Mouse (Mus musculus): ENCODE results near the gene Pla2g16. TPM values are rescaled to one million over a fixed set of nuclear protein-coding genes. Genes with fewer than 3 reads are reported as not detected.

Pla2g16 gene
- polyA plus RNA-seq, 1 experiment, result 24.9 TPM

DNA sequence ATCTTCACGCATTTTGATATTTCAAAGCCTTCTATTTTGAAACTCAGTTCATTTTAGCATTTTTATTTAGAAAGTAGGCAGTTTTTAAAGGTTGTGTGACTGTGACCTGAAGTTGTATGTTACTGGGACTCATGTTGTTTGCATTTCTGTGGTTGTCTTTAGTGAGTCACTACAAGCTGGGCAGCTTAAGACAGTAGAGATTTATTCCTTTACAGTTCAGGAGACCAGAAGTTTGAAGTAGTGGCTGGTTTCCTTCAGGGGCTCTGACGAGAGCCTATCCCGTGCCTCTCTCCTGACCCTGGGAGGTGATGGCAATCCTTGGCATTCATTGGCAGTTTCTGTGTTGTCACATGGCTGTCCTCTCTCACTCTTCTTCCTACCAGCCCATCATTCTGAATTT is 32.4 kb upstream of the Pla2g16 start:
- peaks cover 11% of the 10 kb centered on the region for H3K36me3 ChIP-seq (ENCODE audit: control insufficient read depth, insufficient read depth, low read length)
- no peaks in the 10 kb centered on the region for H3K27me3 ChIP-seq (replicated peaks; ENCODE audit: control insufficient read depth, insufficient read depth, low read length)
- 69% methylated on average over 3 of the region's 3 CpGs for whole genome bisulfite sequencing
- no peak for DNase-seq
- no peak overlapping the region for H3K27ac ChIP-seq (ENCODE audit: insufficient read depth, low read depth, low read length)
- H3K4me1 ChIP-seq (ENCODE audit: control insufficient read depth, insufficient read depth, low read length), result no peaks in the 10 kb centered on the region
- no peak overlapping the region for H3K4me3 ChIP-seq (ENCODE audit: insufficient read depth, low read depth, low read length)
- TF ChIP-seq CTCF (conservative IDR thresholded peaks at IDR 0.05; ENCODE audit: insufficient read depth, insufficient read length, low read depth, low read length) (no peak), POLR2A (IDR thresholded peaks at IDR 0.05; ENCODE audit: low read depth, low read length) (no peak)

DNA sequence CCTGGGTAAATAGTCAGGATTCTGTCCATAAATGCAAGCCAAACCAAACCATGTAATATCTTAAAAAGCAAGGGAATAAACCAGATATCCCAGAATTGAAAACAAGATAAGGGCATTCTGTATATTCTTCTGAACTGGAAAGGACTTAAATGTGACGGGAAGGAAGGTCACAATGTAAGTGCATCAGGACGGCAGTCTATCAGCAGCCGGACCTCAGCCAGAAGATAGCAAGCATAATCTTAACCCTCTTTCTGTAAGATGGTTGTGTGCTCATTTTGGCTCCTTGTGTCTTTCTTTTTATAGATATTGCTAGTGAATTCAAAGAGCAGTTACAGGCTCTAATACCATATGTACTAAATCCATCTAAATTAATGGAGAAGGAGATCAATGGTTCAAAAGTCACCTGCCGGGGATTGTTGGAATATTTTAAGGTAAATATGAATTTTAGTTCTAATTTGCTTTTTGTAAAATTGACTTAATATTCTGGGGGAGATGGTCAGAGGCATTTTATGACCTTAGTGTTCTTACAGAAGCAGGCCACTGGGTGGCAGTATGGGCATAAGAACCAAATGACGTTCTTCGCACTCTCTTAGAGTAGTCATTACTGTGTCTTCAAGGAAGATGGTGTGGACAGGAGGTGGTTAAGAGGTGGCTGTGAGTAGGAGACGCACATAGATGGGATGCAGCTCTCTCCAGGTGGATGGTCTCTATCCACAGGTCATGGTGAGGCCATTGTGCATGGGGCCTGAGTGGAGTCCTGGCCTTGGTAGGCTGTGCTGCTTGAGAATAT is 28.4 kb upstream of the Pla2g16 start:
- Histone ChIP-seq H3K27ac (ENCODE audit: insufficient read depth, low read depth, low read length) (no peak overlapping the region), H3K4me1 (ENCODE audit: control insufficient read depth, insufficient read depth, low read length) (no peaks in the 10 kb centered on the region), H3K36me3 (ENCODE audit: control insufficient read depth, insufficient read depth, low read length) (peaks cover 10% of the 10 kb centered on the region), H3K27me3 (replicated peaks; ENCODE audit: control insufficient read depth, insufficient read depth, low read length) (no peaks in the 10 kb centered on the region), H3K4me3 (ENCODE audit: insufficient read depth, low read depth, low read length) (no peak overlapping the region)
- WGBS, result 53% methylated on average over 7 of the region's 7 CpGs
- TF ChIP-seq CTCF (conservative IDR thresholded peaks at IDR 0.05; ENCODE audit: insufficient read depth, insufficient read length, low read depth, low read length) (peak; percentile 43), POLR2A (IDR thresholded peaks at IDR 0.05; ENCODE audit: low read depth, low read length) (no peak)
- peak; percentile 48 for DNase-seq

DNA sequence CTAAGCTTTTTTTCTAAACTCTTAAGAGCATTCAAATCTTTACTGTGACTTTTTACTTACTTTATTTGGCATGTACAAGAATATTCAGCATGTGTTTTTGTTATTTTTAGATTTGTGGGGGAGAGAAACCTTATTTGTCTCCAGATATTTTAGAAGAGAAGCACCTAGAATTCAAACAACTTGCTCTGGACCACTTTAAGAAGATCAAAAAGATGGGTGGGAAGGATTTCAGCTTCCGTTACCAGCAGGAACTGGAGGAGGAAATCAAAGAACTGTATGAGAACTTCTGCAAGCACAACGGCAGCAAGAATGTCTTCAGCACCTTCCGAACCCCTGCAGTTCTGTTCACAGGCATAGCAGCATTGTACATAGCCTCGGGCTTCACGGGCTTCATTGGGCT is 25.4 kb upstream of the Pla2g16 start:
- 87% methylated on average over 5 of the region's 5 CpGs for WGBS
- H3K4me1 ChIP-seq (ENCODE audit: control insufficient read depth, insufficient read depth, low read length), result no peaks in the 10 kb centered on the region
- peaks cover 9% of the 10 kb centered on the region for H3K36me3 ChIP-seq (ENCODE audit: control insufficient read depth, insufficient read depth, low read length)
- DNase-seq, result no peak
- H3K4me3 ChIP-seq (ENCODE audit: insufficient read depth, low read depth, low read length), result no peak overlapping the region
- no peak overlapping the region for H3K27ac ChIP-seq (ENCODE audit: insufficient read depth, low read depth, low read length)
- TF ChIP-seq CTCF (conservative IDR thresholded peaks at IDR 0.05; ENCODE audit: insufficient read depth, insufficient read length, low read depth, low read length), result no peak
- no peak for TF ChIP-seq POLR2A (IDR thresholded peaks at IDR 0.05; ENCODE audit: low read depth, low read length)
- H3K27me3 ChIP-seq (replicated peaks; ENCODE audit: control insufficient read depth, insufficient read depth, low read length), result no peaks in the 10 kb centered on the region

DNA sequence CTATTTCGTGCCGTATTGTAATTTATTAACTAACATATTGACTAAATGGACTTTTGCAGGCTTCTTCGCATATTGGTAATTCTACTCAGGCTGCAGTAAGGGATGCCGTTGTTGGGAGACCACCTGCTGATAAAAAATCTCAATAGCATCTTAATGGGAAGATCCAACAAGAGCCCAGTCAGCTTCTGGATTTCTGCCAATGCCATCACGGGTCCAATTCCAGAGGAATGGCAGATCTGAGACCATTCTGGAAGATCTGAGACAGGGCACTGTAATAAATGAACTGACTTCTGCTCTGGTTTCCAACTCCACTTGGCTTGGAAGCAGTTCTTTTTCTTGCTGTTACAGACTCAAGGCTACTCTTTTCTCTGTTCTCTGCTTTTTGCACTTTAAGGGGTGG is 23.4 kb upstream of the Pla2g16 start:
- TF ChIP-seq CTCF (conservative IDR thresholded peaks at IDR 0.05; ENCODE audit: insufficient read depth, insufficient read length, low read depth, low read length), result no peak
- no peak for TF ChIP-seq POLR2A (IDR thresholded peaks at IDR 0.05; ENCODE audit: low read depth, low read length)
- Histone ChIP-seq H3K36me3 (ENCODE audit: control insufficient read depth, insufficient read depth, low read length) (peaks cover 9% of the 10 kb centered on the region), H3K27me3 (replicated peaks; ENCODE audit: control insufficient read depth, insufficient read depth, low read length) (no peaks in the 10 kb centered on the region), H3K4me3 (ENCODE audit: insufficient read depth, low read depth, low read length) (no peak overlapping the region), H3K27ac (ENCODE audit: insufficient read depth, low read depth, low read length) (no peak overlapping the region), H3K4me1 (ENCODE audit: control insufficient read depth, insufficient read depth, low read length) (no peaks in the 10 kb centered on the region)
- 65% methylated on average over 5 of the region's 5 CpGs for WGBS
- peak; percentile 29 for DNase-seq

DNA sequence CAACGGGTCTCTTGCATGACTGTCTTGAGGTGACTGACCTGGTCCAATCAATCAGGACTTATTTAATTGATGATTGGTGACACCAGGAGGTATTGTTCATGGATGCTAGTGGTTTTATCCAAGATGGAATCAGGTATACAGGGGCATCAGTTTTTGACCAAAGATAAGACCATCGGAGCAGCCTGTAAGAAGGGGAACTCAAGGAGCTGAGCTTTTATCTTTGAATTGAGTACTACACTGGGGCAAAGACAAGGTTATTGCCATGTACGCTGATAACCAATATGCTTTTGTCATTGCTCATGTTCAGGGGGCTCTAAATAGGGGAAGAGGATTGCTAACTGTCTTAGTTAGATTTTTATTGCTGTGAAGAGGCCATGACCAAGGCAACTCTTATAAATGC is 8.3 kb upstream of the Pla2g16 start:
- H3K27me3 ChIP-seq (replicated peaks; ENCODE audit: control insufficient read depth, insufficient read depth, low read length), result no peaks in the 10 kb centered on the region
- 94% methylated on average over 3 of the region's 3 CpGs for WGBS
- H3K4me1 ChIP-seq (ENCODE audit: control insufficient read depth, insufficient read depth, low read length), result no peaks in the 10 kb centered on the region
- no peak overlapping the region for H3K27ac ChIP-seq (ENCODE audit: insufficient read depth, low read depth, low read length)
- DNase-seq, result no peak
- no peak overlapping the region for H3K4me3 ChIP-seq (ENCODE audit: insufficient read depth, low read depth, low read length)
- no peaks in the 10 kb centered on the region for H3K36me3 ChIP-seq (ENCODE audit: control insufficient read depth, insufficient read depth, low read length)
- TF ChIP-seq POLR2A (IDR thresholded peaks at IDR 0.05; ENCODE audit: low read depth, low read length) (no peak), CTCF (conservative IDR thresholded peaks at IDR 0.05; ENCODE audit: insufficient read depth, insufficient read length, low read depth, low read length) (no peak)

DNA sequence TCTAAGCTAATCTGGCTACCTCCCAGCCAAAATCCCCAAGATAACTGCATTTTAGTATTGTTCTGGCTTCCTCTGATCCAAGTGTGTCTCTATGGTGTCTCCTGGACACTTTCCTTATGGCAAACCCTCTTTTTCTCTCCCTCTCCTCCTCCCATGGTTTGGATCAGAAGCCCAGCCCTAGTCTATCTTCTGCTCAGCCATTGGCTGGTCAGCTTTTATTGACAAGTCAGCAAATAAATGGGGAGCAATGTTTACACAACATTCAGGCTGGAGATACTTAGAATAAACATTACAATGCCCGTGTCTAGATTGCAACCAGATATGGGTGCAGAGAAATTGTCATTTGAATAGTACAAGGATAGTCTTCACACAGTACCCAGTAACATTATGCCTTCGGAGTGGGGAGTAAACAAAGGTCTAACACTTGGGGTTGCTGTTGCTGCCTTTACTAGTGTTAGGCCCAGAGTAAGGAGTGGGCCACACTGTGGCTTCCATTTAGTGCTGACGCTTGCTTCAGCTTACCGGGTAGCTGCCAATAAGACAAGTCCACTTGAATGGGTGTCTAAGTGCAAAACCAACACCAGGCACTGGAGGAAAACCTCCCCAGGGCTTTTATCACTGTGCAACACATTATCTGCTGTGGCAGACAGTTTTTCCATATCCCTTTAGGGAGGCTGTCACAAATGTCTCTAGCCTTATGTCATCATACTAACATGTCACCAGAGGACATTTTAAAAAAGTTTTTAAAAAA is 5.5 kb upstream of the Pla2g16 start:
- WGBS, result 74% methylated on average over 4 of the region's 4 CpGs
- no peak overlapping the region for H3K27ac ChIP-seq (ENCODE audit: insufficient read depth, low read depth, low read length)

DNA sequence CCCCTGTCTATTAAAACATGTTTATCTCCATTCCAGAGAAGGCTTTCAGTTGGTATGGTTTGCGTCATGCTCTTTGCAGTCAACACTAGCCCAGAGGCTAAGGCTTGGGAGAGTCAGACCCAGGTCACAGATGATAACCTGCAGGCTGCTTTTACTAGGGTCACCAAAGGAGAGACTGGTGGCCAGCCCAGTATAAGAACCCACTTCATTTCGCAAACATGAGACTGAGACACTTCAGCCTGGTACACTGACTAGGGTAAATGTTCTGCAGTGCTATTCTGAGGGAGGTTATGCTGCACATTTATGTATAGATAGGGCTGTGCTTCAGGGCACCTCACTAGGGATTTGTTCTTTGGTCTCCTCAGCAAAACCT is 5.0 kb upstream of the Pla2g16 start:
- Histone ChIP-seq H3K27me3 (replicated peaks; ENCODE audit: control insufficient read depth, insufficient read depth, low read length) (no peaks in the 10 kb centered on the region), H3K4me3 (ENCODE audit: insufficient read depth, low read depth, low read length) (no peak overlapping the region), H3K4me1 (ENCODE audit: control insufficient read depth, insufficient read depth, low read length) (no peaks in the 10 kb centered on the region), H3K27ac (ENCODE audit: insufficient read depth, low read depth, low read length) (no peak overlapping the region), H3K36me3 (ENCODE audit: control insufficient read depth, insufficient read depth, low read length) (no peaks in the 10 kb centered on the region)
- no peak for DNase-seq
- 90% methylated on average over 2 of the region's 2 CpGs for WGBS
- no peak for TF ChIP-seq POLR2A (IDR thresholded peaks at IDR 0.05; ENCODE audit: low read depth, low read length)
- no peak for TF ChIP-seq CTCF (conservative IDR thresholded peaks at IDR 0.05; ENCODE audit: insufficient read depth, insufficient read length, low read depth, low read length)

More for the DNA sequence above, 5.5 kb upstream of the Pla2g16 start:
- Histone ChIP-seq H3K27me3 (replicated peaks; ENCODE audit: control insufficient read depth, insufficient read depth, low read length) (no peaks in the 10 kb centered on the region), H3K36me3 (ENCODE audit: control insufficient read depth, insufficient read depth, low read length) (no peaks in the 10 kb centered on the region), H3K4me3 (ENCODE audit: insufficient read depth, low read depth, low read length) (no peak overlapping the region), H3K4me1 (ENCODE audit: control insufficient read depth, insufficient read depth, low read length) (no peaks in the 10 kb centered on the region)
- DNase-seq, result no peak
- no peak for TF ChIP-seq POLR2A (IDR thresholded peaks at IDR 0.05; ENCODE audit: low read depth, low read length)
- TF ChIP-seq CTCF (conservative IDR thresholded peaks at IDR 0.05; ENCODE audit: insufficient read depth, insufficient read length, low read depth, low read length), result no peak

Data from kidney, adult 2 months (tissue).